Mouse (Mus musculus) frontal cortex, postnatal 14 days (tissue): ENCODE measurements at regions not wholly inside any gene's neighbourhood (a gene's known extent, or its start where the extent isn't known, plus 50 kb on each side); places are given as distances from the start of the nearest gene placed in this dataset.

Experiments
- DNase-seq, 2 experiments: peaks; one replicate each; pipeline ENCODE4 v3.0.0; 2022; ENCODE audit warnings: low spot score in 2 of 2

DNA sequence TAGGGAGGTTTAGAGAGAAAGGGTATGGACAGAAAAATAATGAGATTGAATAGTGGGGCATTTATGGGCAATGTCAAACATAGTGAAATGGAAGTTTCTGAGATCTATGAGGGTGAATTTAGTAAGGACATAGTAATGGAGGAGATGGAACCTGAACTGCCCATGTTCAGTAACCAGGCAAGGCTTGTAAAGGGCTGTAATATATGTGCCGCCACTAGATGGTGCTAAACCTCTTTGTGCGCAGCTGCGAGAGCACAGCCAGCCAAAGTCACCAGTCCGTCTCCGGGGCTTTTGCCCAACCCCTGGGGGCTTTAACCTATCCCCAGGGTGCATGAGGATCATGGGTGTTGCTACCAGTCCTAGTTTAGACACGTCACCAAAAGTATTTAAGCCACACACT, 77.7 kb upstream of the Vmn2r25 start:
- peak in 1 of 2 experiments; percentile 37 for DNase-seq

DNA sequence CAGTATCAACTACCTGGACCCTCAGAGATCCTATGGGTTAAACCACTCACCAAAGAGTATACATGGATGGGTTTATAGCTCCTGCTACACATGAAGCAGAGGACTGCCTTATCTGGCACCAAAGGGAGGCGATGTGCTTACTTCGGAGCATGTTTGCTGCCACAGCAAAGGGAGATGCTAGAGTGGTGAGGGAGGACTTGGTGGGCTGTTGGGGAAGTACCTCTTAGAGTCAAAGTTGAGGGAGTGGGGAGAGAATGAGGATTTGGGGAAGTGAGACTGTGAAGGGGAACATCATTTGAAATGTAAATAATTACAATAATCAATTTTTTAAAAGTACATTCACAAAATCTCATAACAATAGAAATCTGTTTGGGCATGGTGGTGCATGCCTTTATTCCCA, 84.7 kb upstream of the Vmn2r25 start:
- DNase-seq: no peak

DNA sequence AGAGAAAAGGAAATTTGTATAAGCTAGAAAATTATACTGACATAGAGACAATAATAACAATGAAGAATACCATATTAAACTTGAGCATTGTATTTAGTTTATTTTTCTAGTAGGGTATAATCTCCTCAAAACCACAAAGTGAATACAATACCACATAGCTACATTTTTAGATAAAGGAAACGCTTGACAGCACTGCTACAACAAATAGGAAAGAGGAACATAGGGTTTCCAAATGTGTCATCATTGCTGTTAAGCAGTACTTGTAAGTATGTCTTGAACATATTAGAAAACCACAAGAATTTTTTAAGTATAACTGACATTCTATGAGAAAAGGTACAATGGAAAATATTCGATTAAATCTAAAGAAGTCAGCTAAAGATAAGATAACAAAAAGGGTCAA, 63.0 kb upstream of the Vmn2r26 start:
- DNase-seq: no peak

DNA sequence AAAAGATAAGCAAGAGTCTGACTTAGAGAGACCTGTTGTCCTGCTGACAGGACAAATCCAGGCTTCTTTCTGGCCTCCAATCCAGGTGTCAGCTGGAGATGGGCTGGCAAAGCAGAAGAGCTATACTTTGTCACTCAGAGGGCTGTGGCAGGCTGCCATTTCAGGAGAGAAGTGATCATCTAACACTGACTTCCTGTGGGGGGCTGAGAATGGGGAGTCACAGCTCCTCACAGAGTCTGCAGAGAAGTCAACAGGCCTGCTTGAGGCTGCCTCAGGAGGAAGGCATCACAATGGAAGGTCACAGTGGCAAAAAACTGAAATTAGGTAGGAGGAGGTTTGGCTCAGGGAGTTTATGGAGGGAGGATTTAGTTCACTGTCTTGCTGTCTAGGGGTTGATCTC, 53.2 kb upstream of the Vmn2r26 start:
- DNase-seq: no peak
